Mouse (Mus musculus) E14TG2a.4 (cell line): ENCODE data around the gene Timm8a1.
"Not testable (repeated sequence)": the region's sequence is repeated elsewhere in the genome, so short reads cannot be mapped to it uniquely, and the experiment has no call there.

Experiments
- H3K27me3 ChIP-seq: 2 replicates; pipeline ENCODE4 v1.6.1; 2014; ENCODE audit warnings: low read length, control low read depth; ENCODE audit not compliant: insufficient read depth
- H3K36me3 ChIP-seq: 2 replicates; pipeline ENCODE4 v1.6.1; 2014; ENCODE audit warnings: low read length, control low read depth; ENCODE audit not compliant: insufficient read depth
- H3K4me1 ChIP-seq: replicated peaks from 2 replicates; pipeline ENCODE4 v1.6.1; 2014; ENCODE audit warnings: low read depth, low read length, control low read depth
- H3K4me3 ChIP-seq: replicated peaks from 2 replicates; pipeline ENCODE4 v1.5.1; 2014; ENCODE audit warnings: mild to moderate bottlenecking, low read length
- H3K9me3 ChIP-seq: 2 replicates; pipeline ENCODE4 v1.6.1; 2014; ENCODE audit warnings: low read length, control low read depth
- CTCF ChIP-seq: conservative IDR thresholded peaks from 2 replicates; pipeline ENCODE4 v1.5.1; 2014; ENCODE audit warnings: low read length
- NANOG ChIP-seq: IDR thresholded peaks from 2 replicates; pipeline ENCODE4 v1.6.1; 2014; ENCODE audit warnings: borderline replicate concordance, low read length, mixed read lengths
- POU5F1 ChIP-seq: IDR thresholded peaks from 2 replicates; pipeline ENCODE4 v1.6.1; 2014; ENCODE audit warnings: low read length, borderline replicate concordance

The Timm8a1 gene

GRCm38 (mm10) chrX:134541955-134542308 lies 267 bp upstream of the Timm8a1 start:
- TF ChIP-seq CTCF (no peak), NANOG (no peak), POU5F1 (no peak)
- H3K27me3 ChIP-seq: no peaks in the 10 kb centered on the region
- no peaks in the 10 kb centered on the region for H3K9me3 ChIP-seq
- peak overlapping the region; percentile 82 for H3K4me3 ChIP-seq
- H3K36me3 ChIP-seq: peaks cover 12% of the 10 kb centered on the region
- H3K4me1 ChIP-seq: peaks cover 4% of the 10 kb centered on the region

- TF ChIP-seq CTCF (no peak), NANOG (no peak), POU5F1 (no peak)
- Histone ChIP-seq H3K4me3 (peak overlapping the region; percentile 82), H3K36me3 (peaks cover 26% of the 10 kb centered on the region), H3K27me3 (no peaks in the 10 kb centered on the region), H3K9me3 (no peaks in the 10 kb centered on the region), H3K4me1 (peaks cover 4% of the 10 kb centered on the region)
Observed at GRCm38 (mm10) chrX:134540414-134541135, 1.1 kb downstream of the Timm8a1 start.

GRCm38 (mm10) chrX:134539795-134540194 lies 1.9 kb downstream of the Timm8a1 start:
- not testable (repeated sequence) for H3K9me3 ChIP-seq, H3K4me1 ChIP-seq, H3K27me3 ChIP-seq
- peak overlapping the region; percentile 82 for H3K4me3 ChIP-seq
- 0 out of 2 replicates have a peak, but pooled peaks have one; percentile 22 for TF ChIP-seq CTCF
- peaks cover 31% of the 10 kb centered on the region for H3K36me3 ChIP-seq

- H3K27me3 ChIP-seq: no peaks in the 10 kb centered on the region
- peaks cover 6% of the 10 kb centered on the region for H3K4me1 ChIP-seq
- no peak overlapping the region for H3K4me3 ChIP-seq
- no peaks in the 10 kb centered on the region for H3K9me3 ChIP-seq
- peaks cover 24% of the 10 kb centered on the region for H3K36me3 ChIP-seq
- no peak for TF ChIP-seq NANOG
- no peak for TF ChIP-seq POU5F1
- no peak for TF ChIP-seq CTCF
Observed at GRCm38 (mm10) chrX:134533346-134533745, 8.3 kb downstream of the Timm8a1 start.

- Histone ChIP-seq H3K27me3 (no peaks in the 10 kb centered on the region), H3K4me3 (no peak overlapping the region), H3K4me1 (no peaks in the 10 kb centered on the region), H3K9me3 (no peaks in the 10 kb centered on the region), H3K36me3 (no peaks in the 10 kb centered on the region)
- TF ChIP-seq CTCF: no peak
- TF ChIP-seq NANOG: no peak
Observed at GRCm38 (mm10) chrX:134525260-134525659, 16.4 kb downstream of the Timm8a1 start.

GRCm38 (mm10) chrX:134523772-134524171 lies 17.9 kb downstream of the Timm8a1 start:
- Histone ChIP-seq H3K27me3 (no peaks in the 10 kb centered on the region), H3K4me1 (no peaks in the 10 kb centered on the region), H3K4me3 (no peak overlapping the region), H3K9me3 (no peaks in the 10 kb centered on the region), H3K36me3 (no peaks in the 10 kb centered on the region)
- TF ChIP-seq NANOG (no peak), POU5F1 (no peak), CTCF (no peak)

GRCm38 (mm10) chrX:134509473-134509872 lies 32.2 kb downstream of the Timm8a1 start:
- TF ChIP-seq POU5F1: no peak
- TF ChIP-seq NANOG: no peak
- peak; percentile 32 for TF ChIP-seq CTCF
- Histone ChIP-seq H3K36me3 (no peaks in the 10 kb centered on the region), H3K4me3 (no peak overlapping the region), H3K9me3 (no peaks in the 10 kb centered on the region), H3K27me3 (no peaks in the 10 kb centered on the region), H3K4me1 (no peaks in the 10 kb centered on the region)

GRCm38 (mm10) chrX:134507977-134508376 lies 33.7 kb downstream of the Timm8a1 start:
- Histone ChIP-seq H3K4me3 (no peak overlapping the region), H3K4me1 (no peaks in the 10 kb centered on the region), H3K27me3 (no peaks in the 10 kb centered on the region), H3K36me3 (no peaks in the 10 kb centered on the region), H3K9me3 (no peaks in the 10 kb centered on the region)
- TF ChIP-seq NANOG: no peak
- TF ChIP-seq POU5F1: no peak
- peak; percentile 25; the same call in 1 of the 2 replicates for TF ChIP-seq CTCF

- H3K27me3 ChIP-seq: no peaks in the 10 kb centered on the region
- no peaks in the 10 kb centered on the region for H3K36me3 ChIP-seq
- H3K4me3 ChIP-seq: no peak overlapping the region
- H3K4me1 ChIP-seq: no peaks in the 10 kb centered on the region
- H3K9me3 ChIP-seq: no peaks in the 10 kb centered on the region
- TF ChIP-seq POU5F1 (no peak), CTCF (no peak), NANOG (no peak)
Observed at GRCm38 (mm10) chrX:134500651-134501050, 41.0 kb downstream of the Timm8a1 start.
